In the genomic region with DNA sequence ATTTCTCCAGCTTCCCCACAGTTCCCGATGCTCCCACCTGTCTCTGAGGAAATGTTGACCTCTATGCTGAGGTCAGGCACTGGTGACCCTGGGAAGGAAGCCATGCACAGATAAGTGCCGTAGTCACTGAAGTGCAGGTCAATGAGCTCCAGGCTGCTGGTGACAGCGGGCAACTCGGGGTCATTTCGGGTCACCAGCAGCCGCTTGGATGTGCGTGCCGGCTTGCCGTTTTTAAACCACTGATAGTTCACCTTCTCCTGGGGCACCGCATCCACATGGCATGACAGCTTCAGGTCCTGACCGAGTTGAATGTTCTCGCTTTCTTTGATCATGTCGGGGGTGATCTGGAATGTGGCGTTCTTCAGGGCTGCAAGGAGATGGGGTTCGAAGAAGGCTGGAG, we compare ENCODE assay signal across 26 mouse cellular contexts.
DNase-seq lines count a peak whose midpoint lies in the region; ATAC-seq and TF ChIP-seq lines count a peak whose summit lies in the region.
"Had no signal": no experiment of that assay in that cellular context is flagged by ENCODE, and none has a peak within 500 bp of the region (broad histone marks: within the 10 kb centered on the region; RNA-seq: fewer than 3 reads in every experiment).

No protein-coding gene starts in this region.

- ATAC-seq in liver, postnatal 0 days = 0 out of 2 replicates have a peak, but pooled peaks have one; percentile 20
- no peak for ATAC-seq in liver, embryonic 12.5 days
- ATAC-seq in midbrain, embryonic 16.5 days = no peak
- no peak for ATAC-seq in midbrain, embryonic 14.5 days (ENCODE audit: low FRiP score, low TSS enrichment)
- ATAC-seq: activated CD4-positive, CD25-positive, alpha-beta regulatory T cell, adult 4 months; forebrain, embryonic 15.5 days; hindbrain, embryonic 16.5 days; intestine, embryonic 15.5 days had no signal

- no peaks in the 10 kb centered on the region for H3K79me2 ChIP-seq in heart, adult 2 months (replicated peaks; ENCODE audit: control insufficient read depth, insufficient read depth, low read length)

- TF ChIP-seq EP300 in heart, adult 2 months (IDR thresholded peaks at IDR 0.05; ENCODE audit: insufficient read depth, low read depth, low read length) = peak; percentile 67
- no peak for TF ChIP-seq EP300 in liver, postnatal 0 days (IDR thresholded peaks at IDR 0.05; ENCODE audit: low read depth)

- TF ChIP-seq POLR2A in heart, adult 2 months (IDR thresholded peaks at IDR 0.05; ENCODE audit: insufficient read depth, low read depth, low read length) = no peak; the same call in 1 of the 2 replicates

- H3K9ac ChIP-seq in heart, adult 2 months (ENCODE audit: low read depth, low read length) = no peak overlapping the region
- H3K9ac ChIP-seq in liver, postnatal 0 days (replicated peaks) = no peak overlapping the region
- H3K9ac ChIP-seq in liver, embryonic 12.5 days = no peak overlapping the region
- H3K9ac ChIP-seq in midbrain, embryonic 16.5 days (ENCODE audit: low read depth, low read length) = no peak overlapping the region
- H3K9ac ChIP-seq in midbrain, embryonic 14.5 days (replicated peaks; ENCODE audit: low read length) = no peak overlapping the region
- H3K9ac ChIP-seq: embryonic facial prominence, embryonic 13.5 days; forebrain, embryonic 12.5 days; forebrain, embryonic 15.5 days; hindbrain, embryonic 12.5 days; intestine, embryonic 15.5 days had no signal

- no peak overlapping the region for H3K4me3 ChIP-seq in heart, adult 2 months
- no peak overlapping the region for H3K4me3 ChIP-seq in liver, postnatal 0 days (ENCODE audit: low read depth, low read length)
- no peak overlapping the region for H3K4me3 ChIP-seq in liver, embryonic 12.5 days
- no peak overlapping the region for H3K4me3 ChIP-seq in midbrain, embryonic 16.5 days (ENCODE audit: low read depth, low read length)
- no peak overlapping the region for H3K4me3 ChIP-seq in midbrain, embryonic 14.5 days (replicated peaks; ENCODE audit: low read depth, low read length)
- H3K4me3 ChIP-seq: embryonic facial prominence, embryonic 10.5 days; embryonic facial prominence, embryonic 13.5 days; erythroblast, embryonic 14.5 days; forebrain, embryonic 12.5 days; forebrain, embryonic 15.5 days; hindbrain, embryonic 12.5 days; intestine, embryonic 15.5 days had no signal

- no peaks in the 10 kb centered on the region for H3K36me3 ChIP-seq in heart, adult 2 months (ENCODE audit: control insufficient read depth, insufficient read depth, low read length)
- no peaks in the 10 kb centered on the region for H3K36me3 ChIP-seq in liver, postnatal 0 days (replicated peaks; ENCODE audit: insufficient read depth, low read length)
- H3K36me3 ChIP-seq in liver, embryonic 12.5 days = no peaks in the 10 kb centered on the region
- no peaks in the 10 kb centered on the region; the same call in 1 of the 2 replicates for H3K36me3 ChIP-seq in midbrain, embryonic 16.5 days (ENCODE audit: control insufficient read depth, insufficient read depth, low read length)
- peaks cover 22% of the 10 kb centered on the region; the same call in 1 of the 2 replicates for H3K36me3 ChIP-seq in midbrain, embryonic 14.5 days (ENCODE audit: control insufficient read depth, insufficient read depth, low read length)
- H3K36me3 ChIP-seq: embryonic facial prominence, embryonic 10.5 days; embryonic facial prominence, embryonic 13.5 days; forebrain, embryonic 15.5 days; hindbrain, embryonic 12.5 days; intestine, embryonic 15.5 days had no signal

- no peaks in the 10 kb centered on the region for H3K27me3 ChIP-seq in heart, adult 2 months (ENCODE audit: control insufficient read depth, insufficient read depth, low read length)
- no peaks in the 10 kb centered on the region for H3K27me3 ChIP-seq in liver, postnatal 0 days (ENCODE audit: insufficient read depth, low read length)
- H3K27me3 ChIP-seq in liver, embryonic 12.5 days (replicated peaks) = peaks cover 6% of the 10 kb centered on the region; the same call in 1 of the 2 replicates
- no peaks in the 10 kb centered on the region for H3K27me3 ChIP-seq in midbrain, embryonic 16.5 days (ENCODE audit: control insufficient read depth, insufficient read depth, low read depth, low read length)
- no peaks in the 10 kb centered on the region for H3K27me3 ChIP-seq in midbrain, embryonic 14.5 days (ENCODE audit: control insufficient read depth, insufficient read depth, low read length)
- H3K27me3 ChIP-seq: forebrain, embryonic 15.5 days; intestine, embryonic 15.5 days had no signal

- intact Hi-C loops in heart, adult 2 months (cut with DNase I) = no loop called here
- intact Hi-C loops in heart, postnatal 25 days (cut with DNase I) = no loop called here
- intact Hi-C loops in heart, postnatal 10 days (cut with DNase I) = no loop called here

- DNase-seq in heart, adult 2 months = peak; percentile 53 to 76
- no peak for DNase-seq in heart, postnatal 25 days (ENCODE audit: low spot score)
- DNase-seq in liver, postnatal 0 days = no peak
- DNase-seq in heart, postnatal 10 days = peak; percentile 62 to 78
- DNase-seq in heart, postnatal 4 days = peak; percentile 59
- DNase-seq in midbrain, embryonic 14.5 days = no peak
- DNase-seq: adrenal gland, adult 8-10 months; adrenal gland, postnatal 25 days; cerebellum, adult 11-12 months; cerebellum, adult 8-10 months; cerebellum, postnatal 10 days; cerebellum, postnatal 36 days; embryo, embryonic 11 days; gastrocnemius, postnatal 25 days; kidney, adult 11 months had no signal

- WGBS in heart, adult 2 months = 37% methylated on average over 15 of the region's 15 CpGs
- WGBS in liver, postnatal 0 days (ENCODE audit: insufficient replicate concordance) = 64% methylated on average over 15 of the region's 15 CpGs
- WGBS in liver, embryonic 12.5 days (ENCODE audit: insufficient replicate concordance) = 70% methylated on average over 15 of the region's 15 CpGs
- WGBS in midbrain, embryonic 16.5 days = 84% methylated on average over 15 of the region's 15 CpGs
- whole genome bisulfite sequencing in midbrain, embryonic 14.5 days = 86% methylated on average over 15 of the region's 15 CpGs

- peak overlapping the region; percentile 41; the same call in 1 of the 2 replicates for H3K27ac ChIP-seq in heart, adult 2 months
- no peak overlapping the region for H3K27ac ChIP-seq in liver, postnatal 0 days (ENCODE audit: low read depth)
- H3K27ac ChIP-seq in liver, embryonic 12.5 days = no peak overlapping the region
- H3K27ac ChIP-seq in midbrain, embryonic 16.5 days (ENCODE audit: low read length) = no peak overlapping the region
- no peak overlapping the region for H3K27ac ChIP-seq in midbrain, embryonic 14.5 days (replicated peaks; ENCODE audit: low read depth, low read length)
- H3K27ac ChIP-seq: embryonic facial prominence, embryonic 10.5 days; embryonic facial prominence, embryonic 13.5 days; forebrain, embryonic 12.5 days; forebrain, embryonic 15.5 days; hindbrain, embryonic 12.5 days; intestine, embryonic 15.5 days had no signal

- no peaks in the 10 kb centered on the region for H3K4me1 ChIP-seq in heart, adult 2 months (ENCODE audit: control insufficient read depth, insufficient read depth, low read length)
- peaks cover 9% of the 10 kb centered on the region for H3K4me1 ChIP-seq in liver, postnatal 0 days (ENCODE audit: insufficient read depth)
- H3K4me1 ChIP-seq in liver, embryonic 12.5 days = peaks cover 42% of the 10 kb centered on the region
- no peaks in the 10 kb centered on the region for H3K4me1 ChIP-seq in midbrain, embryonic 16.5 days (ENCODE audit: control insufficient read depth, insufficient read depth, low read length)
- H3K4me1 ChIP-seq in midbrain, embryonic 14.5 days (ENCODE audit: control insufficient read depth, insufficient read depth, low read length) = peaks cover 6% of the 10 kb centered on the region

- no peak for TF ChIP-seq CTCF in heart, adult 2 months (IDR thresholded peaks at IDR 0.05)
- TF ChIP-seq CTCF in liver, postnatal 0 days (IDR thresholded peaks at IDR 0.05; ENCODE audit: low read depth) = no peak

- H3K4me2 ChIP-seq in liver, postnatal 0 days (ENCODE audit: low read depth, low read length) = no peak overlapping the region
- no peak overlapping the region for H3K4me2 ChIP-seq in liver, embryonic 12.5 days
- no peak overlapping the region for H3K4me2 ChIP-seq in midbrain, embryonic 16.5 days (ENCODE audit: low read length)
- H3K4me2 ChIP-seq in midbrain, embryonic 14.5 days (ENCODE audit: low read length) = no peak overlapping the region
- H3K4me2 ChIP-seq: embryonic facial prominence, embryonic 13.5 days; forebrain, embryonic 12.5 days; forebrain, embryonic 15.5 days; hindbrain, embryonic 12.5 days; intestine, embryonic 15.5 days had no signal

- no peaks in the 10 kb centered on the region for H3K9me3 ChIP-seq in liver, postnatal 0 days (ENCODE audit: low read length)
- no peaks in the 10 kb centered on the region for H3K9me3 ChIP-seq in liver, embryonic 12.5 days (replicated peaks)
- no peaks in the 10 kb centered on the region for H3K9me3 ChIP-seq in midbrain, embryonic 16.5 days (replicated peaks; ENCODE audit: control insufficient read depth, low read length, poor library complexity, severe bottlenecking)
- H3K9me3 ChIP-seq in midbrain, embryonic 14.5 days (ENCODE audit: control insufficient read depth, low read length) = no peaks in the 10 kb centered on the region
- H3K9me3 ChIP-seq: forebrain, embryonic 15.5 days; hindbrain, embryonic 12.5 days; intestine, embryonic 15.5 days had no signal

Comparison
In these comparisons a context has a peak if more than half of its experiments do, and no peak if none do; other contexts are left out.
1. DNase-seq: peak in heart, adult 2 months (2 of 2), heart, postnatal 10 days (2 of 2) and heart, postnatal 4 days (single experiment); none in heart, postnatal 25 days (single experiment), liver, postnatal 0 days (single experiment) and midbrain, embryonic 14.5 days (single experiment).